Mouse (Mus musculus) kidney, embryonic 15.5 days (tissue): ENCODE data around the gene Mdm4. TPM values are rescaled to one million over a fixed set of nuclear protein-coding genes. Genes with fewer than 3 reads are reported as not detected.

ENCODE experiments used
- ATAC-seq: fragments of 200-750 bp; cut with Nextera tagmentation; replicated peaks from 2 replicates; pipeline ENCODE4 v1.8.0; 2017; ENCODE audit warnings: moderate TSS enrichment; ENCODE audit not compliant: low FRiP score
- H3K27ac ChIP-seq: fragments of 300-500 bp; sonication (generic); 2 replicates; pipeline ENCODE4 v1.5.1; 2015; ENCODE audit warnings: mild to moderate bottlenecking, inconsistent platforms
- H3K27me3 ChIP-seq: fragments of 300-500 bp; sonication (generic); 2 replicates; pipeline ENCODE4 v1.6.1; 2015; ENCODE audit warnings: inconsistent platforms
- H3K36me3 ChIP-seq: fragments of 300-500 bp; sonication (generic); 2 replicates; pipeline ENCODE4 v1.6.1; 2015; ENCODE audit warnings: inconsistent platforms
- H3K4me1 ChIP-seq: fragments of 300-500 bp; sonication (generic); 2 replicates; pipeline ENCODE4 v1.6.1; 2015; ENCODE audit warnings: inconsistent platforms
- H3K4me2 ChIP-seq: fragments of 300-500 bp; sonication (generic); 2 replicates; pipeline ENCODE4 v1.6.1; 2015; ENCODE audit warnings: moderate library complexity, mild to moderate bottlenecking, inconsistent platforms
- H3K4me3 ChIP-seq: fragments of 300-500 bp; sonication (generic); replicated peaks from 2 replicates; pipeline ENCODE4 v1.5.1; 2015; ENCODE audit warnings: mild to moderate bottlenecking, inconsistent platforms
- H3K9ac ChIP-seq: fragments of 300-500 bp; sonication (generic); 2 replicates; pipeline ENCODE4 v1.6.1; 2015; ENCODE audit warnings: mild to moderate bottlenecking, inconsistent platforms
- H3K9me3 ChIP-seq: fragments of 300-500 bp; sonication (generic); replicated peaks from 2 replicates; pipeline ENCODE4 v1.6.1; 2016; ENCODE audit warnings: inconsistent platforms
- WGBS: fragments of 180-500 bp; shearing (Covaris S2); methylation state at CpG from one replicate; pipeline ENCODE4 v1.1.7; 2015; ENCODE audit warnings: mixed read lengths; 5-methylcytosine and 5-hydroxymethylcytosine counted together
- polyA plus RNA-seq: library from polyadenylated mRNA; unstranded; fragments of >200 nt; fragmentation: Nextera tagmentation; extraction: Ambion mirVana; gene quantifications from 2 replicates; pipeline ENCODE4 v1.2.1, GENCODE M21; 2015

Gene Mdm4
- 32.4 and 32.6 TPM in 2 replicates for polyA plus RNA-seq

DNA sequence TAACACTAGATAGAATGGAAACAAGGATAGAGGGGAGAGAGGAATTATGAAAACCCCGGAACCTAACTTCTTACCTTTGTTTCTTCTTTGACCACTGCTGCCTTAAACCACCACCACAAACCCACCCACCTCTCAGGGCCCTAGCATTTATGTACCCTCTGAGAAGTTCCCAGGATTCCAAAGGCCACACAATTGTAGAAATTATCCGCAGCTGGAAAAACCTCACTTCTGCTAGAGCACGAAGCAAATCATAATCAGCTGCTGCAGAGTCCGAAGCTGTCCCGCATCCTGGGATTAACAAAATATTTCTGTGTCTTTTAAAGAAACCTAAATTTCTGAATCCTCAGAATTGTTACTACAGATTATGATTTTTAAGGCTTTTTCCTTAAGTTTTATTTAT, at the start of gene Mdm4:
Gene Mdm4, minus strand, starts transcription at position 101 of the 400 bp plus-strand sequence.
- H3K36me3 ChIP-seq = no peaks in the 10 kb centered on the region
- ATAC-seq = no peak
- no peaks in the 10 kb centered on the region for H3K27me3 ChIP-seq
- no peak within 1 kb of the TSS for H3K9ac ChIP-seq
- no peak within 1 kb of the TSS for H3K4me3 ChIP-seq
- WGBS = 92% methylated on average over 5 of the region's 5 CpGs
- H3K4me2 ChIP-seq = no peak within 1 kb of the TSS
- H3K4me1 ChIP-seq = peaks cover 9% of the 10 kb centered on the region
- H3K9me3 ChIP-seq = no peaks in the 10 kb centered on the region
- H3K27ac ChIP-seq = no peak within 1 kb of the TSS

DNA sequence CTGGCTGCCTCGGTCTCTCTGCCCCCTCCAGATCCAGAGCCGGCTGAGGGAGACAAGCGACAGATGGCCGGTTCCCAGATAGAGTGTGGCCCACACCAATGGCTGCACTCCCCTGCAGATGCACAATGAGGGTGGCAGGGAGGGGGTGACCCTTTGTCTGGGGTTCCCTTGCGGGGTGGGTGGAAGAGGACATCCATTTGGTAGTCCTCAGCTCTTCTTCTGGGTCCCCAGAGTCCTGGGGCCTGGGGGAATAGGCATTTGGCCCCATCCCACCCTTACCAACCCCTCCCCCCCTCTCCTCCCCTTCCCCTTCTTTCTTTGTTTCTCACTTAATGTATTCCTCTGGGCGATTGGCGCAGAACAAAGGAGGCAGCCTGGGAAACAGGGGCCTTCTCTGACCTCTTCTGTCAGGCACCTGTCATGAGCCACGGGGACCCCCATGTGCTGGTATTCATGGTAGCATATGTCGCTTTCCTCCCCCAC, 49.8 kb upstream of the Mdm4 start:
- no peak overlapping the region for H3K4me2 ChIP-seq
- H3K27me3 ChIP-seq = no peaks in the 10 kb centered on the region
- no peak overlapping the region for H3K27ac ChIP-seq
- H3K4me1 ChIP-seq = peaks cover 35% of the 10 kb centered on the region
- ATAC-seq = no peak
- no peaks in the 10 kb centered on the region for H3K9me3 ChIP-seq
- H3K36me3 ChIP-seq = peaks cover 24% of the 10 kb centered on the region
- H3K9ac ChIP-seq = no peak overlapping the region
- no peak overlapping the region for H3K4me3 ChIP-seq
- WGBS = 42% methylated on average over 9 of the region's 9 CpGs

DNA sequence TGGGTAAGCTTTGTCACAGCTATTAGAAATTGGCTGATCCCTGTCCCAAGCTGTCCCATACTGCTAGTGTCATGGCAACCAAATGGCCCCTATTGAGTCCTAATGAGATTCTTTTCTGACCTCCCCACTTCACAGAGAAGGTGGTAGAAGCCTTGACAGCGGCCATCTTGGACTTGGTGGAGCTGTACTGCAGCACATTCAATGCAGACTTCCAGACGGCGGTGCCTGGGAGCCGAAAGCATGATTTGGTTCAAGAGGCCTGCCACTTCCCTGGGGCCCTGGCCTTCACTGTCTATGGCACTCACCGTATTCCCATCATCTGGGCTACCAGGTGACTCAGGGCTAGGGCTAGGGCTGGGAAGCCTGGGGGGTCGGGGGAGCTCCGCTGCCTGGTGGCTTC, 49.1 kb upstream of the Mdm4 start:
- Histone ChIP-seq H3K4me3 (no peak overlapping the region), H3K4me2 (no peak overlapping the region), H3K9ac (no peak overlapping the region), H3K27ac (no peak overlapping the region), H3K9me3 (no peaks in the 10 kb centered on the region), H3K4me1 (peaks cover 34% of the 10 kb centered on the region), H3K27me3 (no peaks in the 10 kb centered on the region), H3K36me3 (peaks cover 24% of the 10 kb centered on the region)
- ATAC-seq = no peak
- 91% methylated on average over 7 of the region's 7 CpGs for WGBS

DNA sequence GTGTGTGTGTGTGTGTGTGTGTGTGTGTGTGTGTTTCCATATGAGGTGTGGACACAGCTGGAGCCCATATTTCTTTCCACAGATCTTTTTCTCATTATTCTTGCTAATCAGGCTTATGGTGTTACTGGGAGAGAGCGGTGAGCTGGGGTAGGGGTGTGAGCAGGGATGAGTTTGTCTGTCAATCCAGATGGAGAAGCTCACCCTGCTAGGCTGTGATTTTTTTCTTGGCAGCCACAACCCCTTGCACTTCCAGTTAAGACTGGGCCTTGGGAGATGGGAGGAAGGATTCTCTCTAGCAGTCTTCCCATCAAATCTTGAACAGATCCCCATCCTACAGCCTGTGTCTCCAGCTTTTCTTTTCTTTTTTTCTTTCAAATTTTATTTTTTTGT, 48.0 kb upstream of the Mdm4 start:
- no peak overlapping the region for H3K4me2 ChIP-seq
- no peak for ATAC-seq
- peaks cover 33% of the 10 kb centered on the region for H3K4me1 ChIP-seq
- no peak overlapping the region for H3K4me3 ChIP-seq
- H3K9me3 ChIP-seq = no peaks in the 10 kb centered on the region
- peak overlapping the region; percentile 68 for H3K27ac ChIP-seq
- no peaks in the 10 kb centered on the region for H3K27me3 ChIP-seq
- H3K9ac ChIP-seq = no peak overlapping the region
- H3K36me3 ChIP-seq = peaks cover 23% of the 10 kb centered on the region
- 78% methylated on average over 1 of the region's 1 CpGs for WGBS

DNA sequence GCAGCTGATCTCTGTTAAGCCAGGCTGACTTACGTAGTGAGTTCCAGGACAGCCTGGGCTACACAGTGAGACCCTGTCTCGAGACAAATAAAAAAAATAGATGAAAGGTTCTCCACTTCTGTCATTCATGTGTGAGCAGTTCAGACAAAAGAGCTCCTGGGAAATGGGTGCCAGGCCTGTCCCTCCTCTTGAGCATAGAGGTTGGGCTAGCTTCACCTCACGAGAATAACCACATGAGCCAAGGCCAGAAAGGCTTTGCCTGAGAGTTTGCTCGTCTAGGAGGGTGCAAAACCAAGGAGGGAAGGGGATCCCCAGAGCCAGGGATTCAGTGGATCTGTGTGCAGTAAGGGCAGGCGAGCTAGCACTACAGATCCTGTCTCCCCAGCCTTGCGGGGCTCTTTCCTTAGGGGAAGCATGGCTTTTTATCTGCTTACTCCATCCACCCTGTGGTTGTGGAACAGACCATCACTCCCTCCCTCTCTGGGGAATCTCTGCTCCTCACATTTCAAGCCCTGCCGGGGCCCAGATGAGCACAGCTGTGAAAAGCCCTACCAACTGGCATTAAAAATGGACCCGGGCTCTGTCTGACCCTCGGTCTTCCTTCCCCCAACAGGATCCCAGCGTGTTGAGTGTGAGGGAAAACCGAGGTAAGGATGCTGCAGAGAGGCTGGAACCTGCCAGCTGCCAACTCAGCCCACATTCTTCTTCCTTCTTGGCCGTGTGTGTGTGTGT, 47.4 kb upstream of the Mdm4 start:
- Histone ChIP-seq H3K4me3 (no peak overlapping the region), H3K9ac (no peak overlapping the region), H3K4me2 (no peak overlapping the region), H3K9me3 (no peaks in the 10 kb centered on the region), H3K4me1 (peaks cover 38% of the 10 kb centered on the region), H3K27me3 (no peaks in the 10 kb centered on the region), H3K27ac (peak overlapping the region; percentile 68), H3K36me3 (peaks cover 19% of the 10 kb centered on the region)
- 38% methylated on average over 12 of the region's 12 CpGs for WGBS
- ATAC-seq = no peak; the same call in 1 of the 2 replicates

DNA sequence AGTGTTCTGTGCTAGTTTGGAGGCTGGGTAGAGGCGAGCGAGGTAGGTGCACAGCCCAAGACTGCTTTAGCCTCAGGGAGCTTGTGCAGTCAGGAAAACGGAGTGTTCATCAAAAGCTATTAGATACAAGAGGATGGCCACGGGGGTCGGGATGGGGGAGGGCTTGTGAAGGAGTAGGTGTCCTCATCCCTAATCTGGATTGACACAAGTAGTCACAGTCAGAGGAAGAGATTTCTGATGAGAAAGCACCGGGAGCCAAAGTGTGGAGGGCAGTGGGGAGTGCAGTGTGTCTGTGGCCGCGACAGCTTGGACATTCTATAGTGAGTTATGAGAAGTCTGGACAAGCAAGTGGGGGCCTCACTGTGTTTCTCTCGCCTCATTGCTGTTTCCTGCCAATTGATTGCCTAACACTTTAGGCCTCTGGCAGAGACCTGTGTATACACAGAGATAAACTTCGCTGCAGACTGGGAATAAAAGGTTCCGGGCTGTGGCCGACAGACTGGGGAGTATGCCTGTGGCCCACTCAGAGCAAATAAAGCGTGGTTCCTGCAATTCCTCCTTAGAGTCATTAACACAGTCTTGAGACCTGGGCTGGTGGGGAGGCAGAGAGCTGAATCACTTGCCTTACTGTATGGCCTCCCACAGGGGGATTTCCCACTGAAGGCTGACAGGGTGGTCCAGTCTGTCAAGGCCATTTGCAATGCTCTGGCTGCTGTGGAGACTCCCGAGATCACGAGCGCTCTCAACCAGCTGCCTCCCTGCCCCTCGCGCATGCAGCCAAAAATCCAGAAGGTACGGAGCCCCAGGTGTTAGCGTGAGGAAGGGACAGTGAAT, 46.5 kb upstream of the Mdm4 start:
- Histone ChIP-seq H3K4me3 (no peak overlapping the region), H3K4me1 (peaks cover 42% of the 10 kb centered on the region), H3K36me3 (peaks cover 12% of the 10 kb centered on the region; the same call in 1 of the 2 replicates), H3K9me3 (no peaks in the 10 kb centered on the region), H3K27me3 (no peaks in the 10 kb centered on the region), H3K27ac (peak overlapping the region; percentile 68), H3K4me2 (0 out of 2 replicates have a peak overlapping the region, but pooled peaks have one; percentile 12), H3K9ac (no peak overlapping the region)
- 24% methylated on average over 20 of the region's 20 CpGs for WGBS
- peak; percentile 44 for ATAC-seq

DNA sequence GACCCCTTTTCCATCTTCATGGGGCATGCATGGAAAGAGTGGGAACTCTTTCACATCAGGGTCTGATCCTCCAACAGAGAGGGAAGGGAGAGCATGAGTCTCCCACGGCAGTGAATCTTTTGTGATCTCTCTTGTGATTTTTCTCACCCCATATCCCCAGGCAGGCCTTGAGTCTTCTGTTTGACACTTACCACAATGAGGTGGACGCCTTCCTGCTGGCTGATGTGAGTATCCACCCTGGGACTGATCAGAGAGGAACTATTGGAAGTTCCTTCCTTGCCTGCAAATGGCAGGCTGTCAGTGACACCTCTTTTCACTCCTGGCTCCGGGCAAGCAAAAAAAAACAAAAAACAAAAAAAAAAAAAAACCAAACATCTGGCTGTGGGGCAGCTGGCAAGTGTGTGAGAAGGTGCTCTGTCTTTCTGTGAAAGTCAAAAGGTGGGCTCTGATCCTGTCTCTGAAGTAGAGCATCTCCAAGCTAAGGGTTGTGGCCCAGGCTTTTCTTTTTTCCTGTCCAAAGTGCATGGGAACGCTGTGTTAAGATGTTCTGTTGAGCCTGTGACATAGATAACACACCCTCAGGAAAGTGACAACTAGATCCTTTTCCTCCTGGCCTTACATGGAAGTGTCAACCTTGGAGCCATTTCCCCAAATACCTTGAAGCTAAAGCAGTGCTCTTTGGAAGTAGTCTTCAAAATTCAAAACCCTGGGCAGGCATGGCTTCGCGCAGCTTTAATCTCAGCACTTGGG, 45.5 kb upstream of the Mdm4 start:
- Histone ChIP-seq H3K9ac (no peak overlapping the region), H3K4me3 (no peak overlapping the region), H3K36me3 (peaks cover 2% of the 10 kb centered on the region; the same call in 1 of the 2 replicates), H3K4me1 (peaks cover 52% of the 10 kb centered on the region), H3K27ac (no peak overlapping the region), H3K4me2 (no peak overlapping the region), H3K27me3 (no peaks in the 10 kb centered on the region), H3K9me3 (no peaks in the 10 kb centered on the region)
- ATAC-seq = no peak
- WGBS = 67% methylated on average over 6 of the region's 6 CpGs

DNA sequence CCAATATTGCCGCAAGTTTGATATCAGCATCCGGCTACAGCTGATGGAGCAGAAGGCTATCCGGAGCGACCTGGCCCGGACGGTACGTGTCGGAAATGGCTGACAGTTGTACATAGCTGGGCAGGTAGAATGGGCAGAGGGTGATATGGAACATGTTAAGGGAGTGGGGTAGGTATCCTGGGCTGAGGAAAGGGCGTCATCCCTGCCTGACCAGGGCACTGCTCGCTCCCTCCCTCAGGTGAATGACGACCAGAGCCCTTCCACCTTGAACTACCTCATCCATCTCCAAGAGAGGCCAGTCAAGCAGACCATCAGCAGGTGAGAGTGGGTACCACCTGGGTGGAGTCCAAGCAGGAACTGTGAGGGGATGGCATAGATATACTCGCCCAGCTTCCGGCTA, 44.2 kb upstream of the Mdm4 start:
- no peak for ATAC-seq
- WGBS = 89% methylated on average over 13 of the region's 13 CpGs
- H3K9ac ChIP-seq = no peak overlapping the region
- peak overlapping the region; percentile 79; the same call in 1 of the 2 replicates for H3K27ac ChIP-seq
- no peaks in the 10 kb centered on the region for H3K36me3 ChIP-seq
- no peaks in the 10 kb centered on the region for H3K9me3 ChIP-seq
- H3K27me3 ChIP-seq = no peaks in the 10 kb centered on the region
- H3K4me2 ChIP-seq = no peak overlapping the region
- peaks cover 58% of the 10 kb centered on the region for H3K4me1 ChIP-seq
- no peak overlapping the region for H3K4me3 ChIP-seq

DNA sequence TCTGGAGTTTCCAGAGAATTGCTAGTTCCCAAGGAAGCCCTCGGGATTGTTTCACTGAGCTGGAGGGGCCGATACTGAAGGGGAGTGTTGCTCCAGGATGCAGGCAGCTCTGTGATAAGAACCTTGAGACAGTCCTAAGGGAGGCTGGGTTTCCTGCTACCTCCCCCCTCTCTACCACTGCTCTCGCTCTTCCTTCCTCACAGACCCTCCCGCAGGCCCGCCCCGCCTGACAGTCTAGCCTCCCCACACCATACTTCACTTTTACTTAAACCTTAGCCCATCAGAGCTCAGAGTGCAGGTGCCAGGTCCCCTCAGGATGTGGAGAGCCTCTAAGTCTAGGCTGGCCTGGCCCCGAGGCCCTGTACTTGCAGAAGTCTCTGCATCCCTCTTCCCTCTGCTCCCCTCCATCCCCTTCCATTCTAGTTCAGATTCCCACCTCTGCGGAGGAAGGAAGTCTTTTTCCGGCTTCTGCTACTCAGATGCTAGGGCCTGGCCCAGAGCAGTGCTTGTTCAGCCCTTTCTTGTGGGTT, 43.0 kb upstream of the Mdm4 start:
- H3K4me3 ChIP-seq = no peak overlapping the region
- H3K9me3 ChIP-seq = no peaks in the 10 kb centered on the region
- H3K4me2 ChIP-seq = no peak overlapping the region
- H3K27me3 ChIP-seq = no peaks in the 10 kb centered on the region
- H3K27ac ChIP-seq = peak overlapping the region; percentile 82
- H3K4me1 ChIP-seq = peaks cover 62% of the 10 kb centered on the region
- no peak; the same call in 1 of the 2 replicates for ATAC-seq
- no peak overlapping the region for H3K9ac ChIP-seq
- 52% methylated on average over 9 of the region's 9 CpGs for WGBS
- H3K36me3 ChIP-seq = no peaks in the 10 kb centered on the region

DNA sequence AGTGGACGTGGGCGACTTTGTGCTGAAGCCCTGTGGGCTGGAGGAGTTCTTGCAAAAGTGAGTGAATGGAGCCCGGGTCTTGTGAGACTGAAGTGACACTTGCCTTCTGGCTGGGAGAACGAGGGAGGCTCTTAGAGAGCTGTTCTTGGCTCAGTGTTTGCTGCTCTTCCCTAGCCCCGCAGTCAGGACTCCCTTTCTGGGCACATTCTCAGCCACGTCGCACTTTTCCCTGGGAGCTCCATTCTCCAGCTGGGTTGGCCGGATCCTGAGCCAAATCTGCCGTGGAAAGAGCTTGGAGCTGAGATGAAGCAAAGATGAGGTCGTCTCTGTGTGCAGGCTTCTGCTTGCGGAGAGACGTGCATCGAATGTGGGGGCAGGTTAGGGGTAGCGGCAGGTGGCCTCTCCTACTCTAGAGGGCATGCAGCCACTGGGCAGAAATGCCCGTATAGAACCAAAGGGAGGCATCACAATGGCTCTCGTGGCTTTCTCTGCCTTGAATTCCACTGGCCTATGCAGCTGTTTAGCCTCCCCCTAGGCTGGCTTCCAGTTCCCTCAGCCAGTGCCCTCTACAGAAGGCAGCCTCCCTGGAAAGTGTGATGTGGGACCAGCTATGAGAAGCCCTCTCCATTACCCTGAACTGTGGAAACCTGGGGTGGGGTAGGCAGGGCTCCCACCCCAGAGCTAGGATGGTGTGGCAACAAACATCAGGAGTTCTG, 41.5 kb upstream of the Mdm4 start:
- H3K36me3 ChIP-seq = 0 out of 2 replicates have a peak, but pooled peaks cover 4% of the 10 kb centered on the region
- no peak overlapping the region for H3K9ac ChIP-seq
- H3K4me2 ChIP-seq = no peak overlapping the region
- peaks cover 53% of the 10 kb centered on the region for H3K4me1 ChIP-seq
- H3K9me3 ChIP-seq = no peaks in the 10 kb centered on the region
- H3K4me3 ChIP-seq = no peak overlapping the region
- no peak for ATAC-seq
- peak overlapping the region; percentile 82 for H3K27ac ChIP-seq
- no peaks in the 10 kb centered on the region for H3K27me3 ChIP-seq
- 74% methylated on average over 16 of the region's 16 CpGs for WGBS

DNA sequence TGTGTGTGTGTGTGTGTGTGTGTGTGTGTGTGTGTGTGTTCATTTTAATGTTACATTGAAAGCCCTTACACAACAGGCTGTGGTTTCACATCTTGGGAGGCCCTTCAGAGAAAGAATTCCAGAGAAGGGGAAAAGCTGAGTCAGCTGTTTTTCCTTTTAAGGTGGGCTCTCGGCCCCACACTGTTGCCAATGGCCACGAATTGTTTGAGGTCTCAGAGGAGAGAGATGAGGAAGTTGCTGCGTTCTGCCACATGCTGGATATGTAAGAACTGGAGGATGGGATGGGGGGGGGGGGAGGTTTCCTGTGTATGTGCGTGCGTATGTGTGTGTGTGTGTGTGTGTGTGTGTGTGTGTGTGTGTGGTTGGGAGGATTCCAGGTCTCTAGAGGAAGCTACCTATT, 39.8 kb upstream of the Mdm4 start:
- Histone ChIP-seq H3K36me3 (0 out of 2 replicates have a peak, but pooled peaks cover 12% of the 10 kb centered on the region), H3K27me3 (no peaks in the 10 kb centered on the region), H3K4me1 (peaks cover 43% of the 10 kb centered on the region), H3K27ac (peak overlapping the region; percentile 70), H3K4me2 (no peak overlapping the region), H3K4me3 (no peak overlapping the region), H3K9ac (no peak overlapping the region), H3K9me3 (no peaks in the 10 kb centered on the region)
- no peak for ATAC-seq
- 59% methylated on average over 5 of the region's 5 CpGs for WGBS
